Mouse (Mus musculus) myocyte (in vitro differentiated cells): ENCODE data around the gene Gck.

Source experiments
- SRF ChIP-seq: IDR thresholded peaks from one replicate; pipeline ENCODE4 v1.6.1; 2011; ENCODE audit warnings: low read depth; ENCODE audit not compliant: control insufficient read depth, insufficient read length
- TCF12 ChIP-seq: IDR thresholded peaks from one replicate; pipeline ENCODE4 v1.6.1; 2011; ENCODE audit warnings: mild to moderate bottlenecking, control low read depth; ENCODE audit not compliant: poor library complexity, insufficient read depth, severe bottlenecking
- USF1 ChIP-seq: IDR thresholded peaks from one replicate; pipeline ENCODE4 v1.6.1; 2011; ENCODE audit warnings: low read depth, mild to moderate bottlenecking, control low read depth, moderate library complexity

GRCm38 (mm10) chr11:5945096-5945495 lies 4.8 kb downstream of the Gck start:
- TF ChIP-seq SRF (no peak), TCF12 (no peak), USF1 (no peak)
